Mouse (Mus musculus) hindbrain, embryonic 10.5 days (tissue): Measurements from ENCODE around the gene Rel. TPM values are rescaled to one million over a fixed set of nuclear protein-coding genes. Genes with fewer than 3 reads are reported as not detected.

Experiments
- DNase-seq: peaks from one replicate; pipeline ENCODE4 v3.0.0-alpha.2; 2017; ENCODE audit warnings: low spot score
- H3K27ac ChIP-seq: fragments of 300-500 bp; sonication (generic); 2 replicates; pipeline ENCODE4 v1.5.1; 2016; ENCODE audit warnings: mild to moderate bottlenecking, moderate library complexity
- H3K27me3 ChIP-seq: fragments of 300-500 bp; sonication (generic); 2 replicates; pipeline ENCODE4 v1.6.1; 2016; ENCODE audit warnings: mild to moderate bottlenecking; ENCODE audit not compliant: poor library complexity, insufficient read depth, severe bottlenecking
- H3K36me3 ChIP-seq: fragments of 300-500 bp; sonication (generic); 2 replicates; pipeline ENCODE4 v1.6.1; 2016; ENCODE audit warnings: mild to moderate bottlenecking, moderate library complexity
- H3K4me1 ChIP-seq: fragments of 300-500 bp; sonication (generic); replicated peaks from 2 replicates; pipeline ENCODE4 v1.6.1; 2016; ENCODE audit warnings: mild to moderate bottlenecking
- H3K4me3 ChIP-seq: fragments of 300-500 bp; sonication (generic); 2 replicates; pipeline ENCODE4 v1.5.1; 2016; ENCODE audit warnings: mild to moderate bottlenecking, moderate library complexity
- H3K9me3 ChIP-seq: fragments of 300-500 bp; sonication (generic); 2 replicates; pipeline ENCODE4 v1.6.1; 2016; ENCODE audit warnings: mild to moderate bottlenecking, moderate library complexity
- WGBS: fragments of 180-500 bp; shearing (Covaris S2); methylation state at CpG from one replicate; pipeline ENCODE4 v1.1.7; 2016; 5-methylcytosine and 5-hydroxymethylcytosine counted together
- polyA plus RNA-seq: library from polyadenylated mRNA; unstranded; fragments of >200 nt; fragmentation: Nextera tagmentation; extraction: Ambion mirVana; gene quantifications from 2 replicates; pipeline ENCODE4 v1.2.1, GENCODE M21; 2016

Rel gene
- polyA plus RNA-seq, 1 experiment from 2014 or later, result 0.35 TPM

- no peaks in the 10 kb centered on the region for H3K9me3 ChIP-seq
- no peak overlapping the region for H3K4me3 ChIP-seq
- H3K27me3 ChIP-seq, result no peaks in the 10 kb centered on the region
- H3K36me3 ChIP-seq, result peaks cover 27% of the 10 kb centered on the region
- DNase-seq, result no peak
- H3K27ac ChIP-seq, result no peak overlapping the region
- H3K4me1 ChIP-seq, result no peaks in the 10 kb centered on the region
Observed at GRCm38 (mm10) chr11:23735820-23736470, 34.8 kb downstream of the Rel start.

DNA sequence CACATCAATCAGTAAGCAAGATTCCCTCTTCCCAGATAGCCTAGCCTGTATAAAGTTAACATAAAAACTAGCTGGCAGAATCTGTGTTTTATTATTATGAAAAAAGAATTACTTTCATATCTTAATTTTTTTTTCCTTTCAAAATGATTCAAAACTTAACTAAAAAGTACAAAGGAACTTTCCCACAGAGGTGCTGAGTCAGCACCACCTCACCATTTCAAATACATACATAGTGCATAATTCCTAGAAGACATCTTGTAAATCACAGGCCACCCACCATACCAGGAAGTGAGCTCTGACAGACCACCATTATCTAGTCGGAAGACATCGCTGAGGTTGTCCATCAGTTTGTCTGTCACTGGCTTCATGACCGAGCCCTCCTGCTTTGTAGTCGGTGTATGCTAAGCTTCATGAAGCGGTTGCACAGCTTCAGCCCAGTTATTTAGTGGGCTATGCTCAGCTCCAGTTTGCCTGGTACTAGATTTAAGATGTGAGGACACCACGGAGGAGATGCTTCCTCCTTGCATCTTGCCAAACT, 36.0 kb downstream of the Rel start:
- Histone ChIP-seq H3K9me3 (no peaks in the 10 kb centered on the region), H3K4me3 (no peak overlapping the region), H3K27me3 (no peaks in the 10 kb centered on the region), H3K36me3 (peaks cover 39% of the 10 kb centered on the region), H3K4me1 (no peaks in the 10 kb centered on the region), H3K27ac (no peak overlapping the region)
- 91% methylated on average over 6 of the region's 6 CpGs for WGBS
- DNase-seq, result no peak

GRCm38 (mm10) chr11:23732840-23733239, 37.9 kb downstream of the Rel start:
- Histone ChIP-seq H3K27me3 (no peaks in the 10 kb centered on the region), H3K9me3 (no peaks in the 10 kb centered on the region), H3K4me1 (no peaks in the 10 kb centered on the region), H3K4me3 (no peak overlapping the region), H3K27ac (no peak overlapping the region), H3K36me3 (peaks cover 59% of the 10 kb centered on the region)
- no peak for DNase-seq
- 84% methylated on average over 1 of the region's 1 CpGs for WGBS

GRCm38 (mm10) chr11:23730120-23730519, 40.6 kb downstream of the Rel start:
- H3K9me3 ChIP-seq, result no peaks in the 10 kb centered on the region
- peaks cover 85% of the 10 kb centered on the region for H3K36me3 ChIP-seq

GRCm38 (mm10) chr11:23728186-23728585, 42.6 kb downstream of the Rel start:
- Histone ChIP-seq H3K36me3 (peaks cover 79% of the 10 kb centered on the region), H3K9me3 (no peaks in the 10 kb centered on the region), H3K4me1 (no peaks in the 10 kb centered on the region), H3K27me3 (no peaks in the 10 kb centered on the region), H3K4me3 (no peak overlapping the region), H3K27ac (no peak overlapping the region)
- no peak for DNase-seq
- 89% methylated on average over 2 of the region's 2 CpGs for WGBS

More at GRCm38 (mm10) chr11:23730120-23730519, 40.6 kb downstream of the Rel start:
- Histone ChIP-seq H3K4me3 (no peak overlapping the region), H3K27ac (no peak overlapping the region), H3K4me1 (no peaks in the 10 kb centered on the region), H3K27me3 (no peaks in the 10 kb centered on the region)
- no peak for DNase-seq
- 94% methylated on average over 4 of the region's 4 CpGs for WGBS

- Histone ChIP-seq H3K4me1 (peaks cover 8% of the 10 kb centered on the region), H3K36me3 (peaks cover 87% of the 10 kb centered on the region), H3K4me3 (no peak overlapping the region), H3K27me3 (no peaks in the 10 kb centered on the region), H3K9me3 (no peaks in the 10 kb centered on the region), H3K27ac (no peak overlapping the region)
- DNase-seq, result no peak
- 95% methylated on average over 2 of the region's 2 CpGs for WGBS
Observed at GRCm38 (mm10) chr11:23726441-23726840, 44.3 kb downstream of the Rel start.

- H3K27ac ChIP-seq, result no peak overlapping the region
- no peak for DNase-seq
- H3K9me3 ChIP-seq, result no peaks in the 10 kb centered on the region
- H3K4me1 ChIP-seq, result peaks cover 8% of the 10 kb centered on the region
- H3K27me3 ChIP-seq, result no peaks in the 10 kb centered on the region
- H3K36me3 ChIP-seq, result peaks cover 87% of the 10 kb centered on the region
- WGBS, result 95% methylated on average over 2 of the region's 2 CpGs
- H3K4me3 ChIP-seq, result no peak overlapping the region
Observed at GRCm38 (mm10) chr11:23725850-23726249, 44.9 kb downstream of the Rel start.

- 17% methylated on average over 2 of the region's 2 CpGs for WGBS
- Histone ChIP-seq H3K9me3 (no peaks in the 10 kb centered on the region), H3K27ac (no peak overlapping the region), H3K27me3 (no peaks in the 10 kb centered on the region), H3K4me1 (peaks cover 8% of the 10 kb centered on the region), H3K4me3 (no peak overlapping the region), H3K36me3 (peaks cover 87% of the 10 kb centered on the region)
- no peak for DNase-seq
Observed at GRCm38 (mm10) chr11:23722326-23722725, 48.4 kb downstream of the Rel start.

DNA sequence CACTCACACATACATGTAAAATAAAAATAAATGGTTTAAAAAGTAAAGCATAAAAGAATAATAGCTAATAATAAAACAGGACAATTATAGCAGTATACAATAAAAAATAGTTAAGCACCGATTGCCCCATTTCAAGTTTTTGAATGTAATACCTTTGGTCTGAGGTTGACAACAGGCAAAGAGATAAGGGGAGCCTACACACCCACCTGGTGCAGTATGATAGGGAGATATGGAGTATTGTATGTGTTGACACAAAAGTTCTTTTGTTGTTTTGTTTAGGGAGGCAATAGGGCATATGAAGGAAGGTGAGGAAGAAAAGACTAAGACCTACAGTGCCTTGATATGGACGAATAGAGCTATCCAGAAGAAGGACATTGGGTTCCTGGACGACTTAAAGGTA, 50.9 kb downstream of the Rel start:
- Histone ChIP-seq H3K4me1 (peaks cover 8% of the 10 kb centered on the region), H3K27ac (no peak overlapping the region), H3K4me3 (no peak overlapping the region), H3K9me3 (no peaks in the 10 kb centered on the region), H3K36me3 (peaks cover 86% of the 10 kb centered on the region), H3K27me3 (no peaks in the 10 kb centered on the region)
- 88% methylated on average over 3 of the region's 3 CpGs for WGBS
- no peak for DNase-seq

DNA sequence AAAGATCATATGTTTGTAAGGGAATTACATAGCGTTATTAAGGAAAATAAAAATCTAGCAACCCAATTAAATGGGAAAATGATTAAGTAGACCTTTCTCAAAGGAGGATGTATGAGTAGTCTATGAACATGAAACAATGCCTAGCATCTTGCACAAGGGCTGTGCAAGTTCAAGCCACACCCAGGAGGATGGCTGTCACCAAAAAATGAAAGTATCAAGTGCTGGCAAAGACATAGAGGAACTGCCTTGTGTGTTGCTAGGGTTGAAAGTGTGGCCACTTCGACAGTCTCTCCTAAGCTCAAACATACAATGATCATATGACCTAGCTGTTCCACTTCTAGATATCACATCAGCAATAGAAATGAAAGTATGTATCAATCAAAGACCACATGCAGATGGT, 51.9 kb downstream of the Rel start:
- Histone ChIP-seq H3K36me3 (peaks cover 95% of the 10 kb centered on the region), H3K4me1 (peaks cover 8% of the 10 kb centered on the region), H3K9me3 (no peaks in the 10 kb centered on the region), H3K27me3 (no peaks in the 10 kb centered on the region), H3K4me3 (no peak overlapping the region), H3K27ac (no peak overlapping the region)
- no peak for DNase-seq
- WGBS, result 97% methylated on average over 2 of the region's 2 CpGs

DNA sequence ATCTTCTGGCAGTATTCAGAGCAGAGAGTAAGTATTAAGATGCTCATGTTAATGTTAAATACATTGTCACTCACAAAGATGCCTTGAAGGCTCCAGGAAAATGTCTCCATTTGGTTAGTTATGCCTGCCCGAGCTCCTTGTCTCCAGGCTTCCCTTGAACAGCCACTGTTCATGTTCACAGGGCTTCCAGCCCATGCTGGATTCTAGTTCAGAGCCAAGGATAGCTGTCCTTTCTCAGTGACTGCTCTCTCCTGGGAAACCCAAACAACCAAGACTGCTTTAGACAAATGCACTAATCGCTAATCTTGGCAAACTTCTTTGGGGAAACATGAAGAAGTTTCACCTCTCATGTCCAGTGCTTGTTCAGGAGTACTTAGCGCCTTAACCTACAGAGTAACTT, 58.5 kb downstream of the Rel start:
- H3K27ac ChIP-seq, result no peak overlapping the region
- DNase-seq, result no peak
- 97% methylated on average over 3 of the region's 3 CpGs for WGBS
- H3K27me3 ChIP-seq, result no peaks in the 10 kb centered on the region
- no peaks in the 10 kb centered on the region for H3K9me3 ChIP-seq
- no peaks in the 10 kb centered on the region for H3K4me1 ChIP-seq
- no peak overlapping the region for H3K4me3 ChIP-seq
- H3K36me3 ChIP-seq, result peaks cover 98% of the 10 kb centered on the region

DNA sequence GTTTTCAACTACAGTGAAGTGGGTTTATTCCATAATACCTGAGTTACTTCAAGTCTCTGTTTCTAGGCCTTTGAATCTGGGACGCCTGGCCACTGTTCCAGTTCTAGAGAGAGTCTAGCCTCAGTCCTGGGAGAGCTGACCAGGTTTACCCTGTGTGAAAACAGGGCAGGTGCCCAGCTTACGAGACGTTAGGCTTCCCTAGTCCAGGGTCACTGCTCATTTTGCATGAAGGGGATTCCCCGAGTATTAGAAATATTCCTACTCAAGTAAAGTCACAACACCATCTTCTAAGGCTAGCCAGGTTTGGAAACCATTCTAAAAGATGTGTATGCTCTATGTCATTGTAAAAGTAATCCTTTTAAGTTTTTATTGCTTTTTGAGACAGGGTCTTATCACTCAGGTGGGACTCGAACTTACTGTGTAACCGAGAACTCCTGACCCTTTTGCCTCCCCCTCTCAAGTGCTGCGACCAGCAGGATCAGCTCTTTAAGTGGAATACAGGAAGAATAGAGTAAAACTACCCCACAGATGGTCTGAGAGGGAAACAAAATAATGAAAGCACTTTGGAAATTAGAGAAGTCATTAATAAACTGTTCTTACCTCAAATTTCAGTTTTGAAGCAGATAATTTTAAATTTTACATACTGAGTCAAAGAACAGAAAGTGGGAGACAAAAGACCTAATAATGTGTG, 66.0 kb downstream of the Rel start:
- H3K4me1 ChIP-seq, result no peaks in the 10 kb centered on the region
- H3K9me3 ChIP-seq, result no peaks in the 10 kb centered on the region
- H3K4me3 ChIP-seq, result no peak overlapping the region
- H3K27me3 ChIP-seq, result no peaks in the 10 kb centered on the region
- no peak for DNase-seq
- H3K27ac ChIP-seq, result no peak overlapping the region
- 88% methylated on average over 7 of the region's 7 CpGs for WGBS
- H3K36me3 ChIP-seq, result peaks cover 58% of the 10 kb centered on the region

DNA sequence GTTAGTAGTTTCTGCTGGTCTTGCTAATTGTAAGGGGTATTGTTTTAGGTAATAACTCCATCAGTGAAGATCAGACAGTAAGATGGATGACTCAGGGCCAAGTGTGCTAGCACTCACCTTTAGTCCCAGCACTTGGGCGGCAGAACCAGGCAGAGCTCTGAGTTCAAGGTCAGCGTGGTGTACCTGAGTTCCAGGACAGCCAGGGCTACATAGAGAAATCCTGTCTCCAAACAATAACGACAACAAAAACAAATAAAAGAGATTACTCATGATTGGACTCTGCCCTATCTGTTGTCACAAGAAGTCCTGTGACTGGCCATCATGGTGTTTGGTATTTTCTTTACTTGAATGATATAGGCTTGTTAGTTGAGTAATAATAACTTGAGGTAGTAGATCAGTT, 68.9 kb downstream of the Rel start:
- Histone ChIP-seq H3K4me1 (no peaks in the 10 kb centered on the region), H3K9me3 (no peaks in the 10 kb centered on the region), H3K4me3 (no peak overlapping the region), H3K27me3 (no peaks in the 10 kb centered on the region), H3K36me3 (peaks cover 35% of the 10 kb centered on the region), H3K27ac (no peak overlapping the region)
- DNase-seq, result no peak
- WGBS, result 94% methylated on average over 3 of the region's 3 CpGs
